Mouse (Mus musculus) heart, adult 9 months (tissue): ENCODE measurements around the gene Izumo3.
"Not testable (repeated sequence)": the region's sequence is repeated elsewhere in the genome, so short reads cannot be mapped to it uniquely, and the experiment has no call there.

Experiments used
- DNase-seq, 2 experiments: peaks; one replicate each; pipeline ENCODE4 v3.0.0; 2022; ENCODE audit warnings: low spot score in 2 of 2

The Izumo3 gene

DNA sequence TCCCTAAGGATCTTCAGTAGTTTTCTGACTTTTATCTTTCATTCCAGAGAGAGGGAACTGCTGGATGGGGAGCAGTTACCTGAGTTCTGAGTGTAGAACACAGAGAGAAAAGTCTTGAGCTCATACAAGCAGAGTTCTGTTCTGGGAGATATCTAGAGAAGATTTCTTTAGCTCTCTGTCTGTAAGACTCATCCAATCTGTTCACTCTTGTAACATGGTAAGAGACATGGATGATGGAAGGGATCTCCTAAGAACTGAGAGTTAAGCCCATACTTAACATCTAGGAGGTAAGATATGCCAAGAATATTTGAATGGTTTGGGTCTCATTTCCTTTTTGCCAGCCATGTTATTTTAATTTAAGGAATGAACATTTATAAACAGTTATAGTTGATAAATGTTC lies at the start of gene Izumo3:
Gene Izumo3 (minus strand): TSS at position 101 of the 400 bp plus-strand sequence.
- no peak for DNase-seq

- not testable (repeated sequence) for DNase-seq
Observed at GRCm38 (mm10) chr4:92191649-92192048, 44.6 kb upstream of the Izumo3 start, which contains the start of gene Gm12666. Gene Gm12666 (minus strand): TSS chr4:92191749.

DNA sequence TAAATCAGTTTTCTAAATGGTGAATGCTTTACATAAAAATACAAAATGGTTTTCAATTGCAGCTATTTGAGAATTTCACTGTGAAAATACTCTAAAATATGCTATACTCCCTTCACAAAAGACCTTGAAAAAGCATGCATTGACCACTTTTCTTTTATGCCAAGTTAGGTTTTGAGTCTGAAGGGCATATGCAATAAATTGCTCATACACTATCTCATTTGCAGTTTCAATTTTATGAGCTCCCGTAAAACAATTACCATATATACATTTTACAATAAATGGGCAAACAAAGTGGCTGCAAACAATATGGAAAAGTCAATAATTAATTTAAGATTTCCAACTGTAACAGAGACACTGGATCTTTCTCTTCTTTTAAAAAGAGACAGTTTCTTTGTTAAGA lies 5.6 kb upstream of the Izumo3 start:
- DNase-seq = no peak

- DNase-seq = no peak
Observed at GRCm38 (mm10) chr4:92111390-92111988, 35.5 kb downstream of the Izumo3 start.

- DNase-seq = no peak
Observed at GRCm38 (mm10) chr4:92097386-92097785, 49.6 kb downstream of the Izumo3 start.

GRCm38 (mm10) chr4:92095951-92096350 lies 51.1 kb downstream of the Izumo3 start:
- DNase-seq = no peak
